Mouse (Mus musculus) kidney, postnatal 0 days (tissue): ENCODE results near the gene Olfr1380. TPM values are rescaled to one million over a fixed set of nuclear protein-coding genes. Genes with fewer than 3 reads are reported as not detected.
A peak's percentile ranks its signal among the peaks of the same experiment; 100 is the strongest.
"Not testable (repeated sequence)": the region's sequence is repeated elsewhere in the genome, so short reads cannot be mapped to it uniquely, and the experiment has no call there.

Experiments used
- ATAC-seq: fragments of 200-750 bp; cut with Nextera tagmentation; replicated peaks from 2 replicates; pipeline ENCODE4 v1.8.0; 2017; ENCODE audit warnings: low read depth, moderate number of reproducible peaks, moderate TSS enrichment, moderate library complexity; ENCODE audit not compliant: low FRiP score
- DNase-seq: peaks from one replicate; pipeline ENCODE4 v3.0.0-alpha.2; 2016; ENCODE audit warnings: low spot score
- H3K27ac ChIP-seq: fragments of 300-500 bp; sonication (generic); 2 replicates; pipeline ENCODE4 v1.5.1; 2014; ENCODE audit warnings: mild to moderate bottlenecking
- H3K27me3 ChIP-seq: fragments of 300-500 bp; sonication (generic); 2 replicates; pipeline ENCODE4 v1.6.1; 2014; ENCODE audit warnings: low read length, mixed read lengths; ENCODE audit not compliant: insufficient read depth
- H3K36me3 ChIP-seq: fragments of 300-500 bp; sonication (generic); 2 replicates; pipeline ENCODE4 v1.6.1; 2014; ENCODE audit warnings: low read length, mixed read lengths; ENCODE audit not compliant: insufficient read depth
- H3K4me1 ChIP-seq: fragments of 300-500 bp; sonication (generic); replicated peaks from 2 replicates; pipeline ENCODE4 v1.6.1; 2014; ENCODE audit warnings: antibody characterized with exemption, low read length, mixed read lengths; ENCODE audit not compliant: insufficient read depth
- H3K4me2 ChIP-seq: fragments of 300-500 bp; sonication (generic); 2 replicates; pipeline ENCODE4 v1.6.1; 2014; ENCODE audit warnings: mild to moderate bottlenecking, low read length, moderate library complexity, mixed read lengths
- H3K4me3 ChIP-seq: fragments of 300-500 bp; sonication (generic); replicated peaks from 2 replicates; pipeline ENCODE4 v1.5.1; 2014; ENCODE audit warnings: low read depth, low read length
- H3K9ac ChIP-seq: fragments of 300-500 bp; sonication (generic); 2 replicates; pipeline ENCODE4 v1.6.1; 2014; ENCODE audit warnings: low read depth, low read length
- H3K9me3 ChIP-seq: fragments of 300-500 bp; sonication (generic); replicated peaks from 2 replicates; pipeline ENCODE4 v1.6.1; 2016; ENCODE audit warnings: low read length, inconsistent platforms, mixed read lengths
- CTCF ChIP-seq: IDR thresholded peaks from 2 replicates; pipeline ENCODE4 v1.5.1; 2016; ENCODE audit warnings: antibody characterized with exemption, low read depth, mild to moderate bottlenecking, moderate library complexity
- WGBS: fragments of 180-500 bp; shearing (Covaris S2); extraction: QIAGEN DNeasy Blood & Tissue Kit; methylation state at CpG from one replicate; pipeline ENCODE4 v1.1.7; 2014; 5-methylcytosine and 5-hydroxymethylcytosine counted together
- polyA plus RNA-seq: library from polyadenylated mRNA; unstranded; fragments of >200 nt; fragmentation: Nextera tagmentation; extraction: Ambion mirVana; gene quantifications from 2 replicates; pipeline ENCODE4 v1.2.1, GENCODE M21; 2015

Olfr1380 gene
- polyA plus RNA-seq, 1 experiment from 2014 or later, result not detected

DNA sequence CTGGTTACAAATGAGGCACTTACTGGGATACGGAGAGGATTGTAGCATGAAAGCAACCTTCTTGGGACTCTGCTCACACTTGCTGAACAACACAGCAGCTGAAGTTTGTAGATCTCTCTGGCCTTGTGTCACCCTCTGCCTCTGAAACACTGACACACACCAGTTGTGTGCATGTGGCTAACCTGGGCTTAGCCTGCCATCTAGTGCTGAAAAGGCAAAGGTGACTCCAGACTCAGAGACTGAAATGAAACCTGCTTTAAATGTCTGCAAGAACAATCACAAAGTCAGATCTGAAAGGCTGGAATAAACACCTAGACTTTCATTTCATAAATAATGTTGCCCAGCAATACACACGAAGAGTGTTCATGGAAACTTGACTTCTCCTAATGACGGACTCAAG is 2.6 kb upstream of the Olfr1380 start:
- not testable (repeated sequence) for ATAC-seq, H3K4me2 ChIP-seq, H3K27ac ChIP-seq, H3K9ac ChIP-seq, H3K4me1 ChIP-seq, H3K27me3 ChIP-seq, H3K9me3 ChIP-seq, H3K4me3 ChIP-seq, H3K36me3 ChIP-seq
- peak; percentile 11 for DNase-seq
- TF ChIP-seq CTCF, result peak; percentile 57; the same call in 1 of the 2 replicates
- WGBS, result 60% methylated on average over 3 of the region's 3 CpGs

DNA sequence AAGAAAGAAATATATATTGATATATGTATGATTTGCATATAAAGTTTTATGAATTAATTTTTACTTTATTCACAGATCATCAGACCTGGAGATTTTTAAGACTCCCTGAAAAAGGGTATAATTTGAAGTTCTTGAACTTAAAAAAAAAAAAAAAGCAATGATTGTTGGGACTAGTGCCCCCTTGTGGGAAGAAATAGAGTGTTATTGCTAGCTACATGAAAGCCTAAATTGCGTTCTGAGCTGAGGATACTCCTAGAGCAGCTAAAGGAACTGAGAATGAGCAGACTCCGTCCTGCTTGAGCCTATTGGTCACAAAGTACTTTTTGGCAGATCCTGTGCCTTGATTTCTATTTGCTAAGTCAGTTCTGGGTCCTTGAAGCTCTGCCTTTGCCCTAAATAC is 18.4 kb downstream of the Olfr1380 start:
- H3K4me1 ChIP-seq, ATAC-seq, H3K4me3 ChIP-seq, H3K27ac ChIP-seq, H3K36me3 ChIP-seq, H3K27me3 ChIP-seq, H3K9me3 ChIP-seq, H3K9ac ChIP-seq, H3K4me2 ChIP-seq: not testable (repeated sequence)
- peak; percentile 28 for DNase-seq
- peak; percentile 44; the same call in 1 of the 2 replicates for TF ChIP-seq CTCF
- 42% methylated on average over 2 of the region's 2 CpGs for WGBS

GRCm38 (mm10) chr11:49580452-49580851 is 23.8 kb downstream of the Olfr1380 start:
- 78% methylated on average over 8 of the region's 8 CpGs for WGBS
- DNase-seq, H3K9ac ChIP-seq, H3K4me3 ChIP-seq, H3K4me2 ChIP-seq, H3K27me3 ChIP-seq, H3K9me3 ChIP-seq, H3K36me3 ChIP-seq, H3K27ac ChIP-seq, H3K4me1 ChIP-seq, ATAC-seq: not testable (repeated sequence)

DNA sequence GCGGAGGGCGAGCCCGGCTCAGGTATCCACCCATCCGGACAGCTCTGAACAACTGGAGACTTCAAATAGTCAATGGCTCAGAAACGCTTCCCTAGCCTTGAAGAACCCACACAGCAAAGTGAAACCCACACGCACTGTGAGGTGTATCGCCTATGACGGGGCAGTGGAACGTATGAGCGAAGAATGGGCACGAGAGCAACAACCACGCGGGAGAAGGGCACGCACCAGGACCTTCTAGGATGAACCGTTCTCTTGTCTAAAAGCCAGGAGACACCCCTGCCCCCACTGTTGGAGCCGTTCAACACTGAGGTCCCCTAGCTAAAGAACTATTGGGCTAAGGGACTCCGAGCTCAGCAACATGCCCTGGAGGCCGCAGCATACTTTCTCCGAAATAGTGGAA is 33.5 kb downstream of the Olfr1380 start:
- no peak overlapping the region for H3K9ac ChIP-seq
- no peak overlapping the region for H3K27ac ChIP-seq
- no peaks in the 10 kb centered on the region for H3K27me3 ChIP-seq
- H3K4me3 ChIP-seq, result no peak overlapping the region
- WGBS, result 85% methylated on average over 19 of the region's 19 CpGs
- TF ChIP-seq CTCF, result no peak
- H3K36me3 ChIP-seq, result no peaks in the 10 kb centered on the region
- DNase-seq (no peak), ATAC-seq (no peak)
- no peak overlapping the region for H3K4me2 ChIP-seq
- no peaks in the 10 kb centered on the region for H3K4me1 ChIP-seq
- no peaks in the 10 kb centered on the region for H3K9me3 ChIP-seq

DNA sequence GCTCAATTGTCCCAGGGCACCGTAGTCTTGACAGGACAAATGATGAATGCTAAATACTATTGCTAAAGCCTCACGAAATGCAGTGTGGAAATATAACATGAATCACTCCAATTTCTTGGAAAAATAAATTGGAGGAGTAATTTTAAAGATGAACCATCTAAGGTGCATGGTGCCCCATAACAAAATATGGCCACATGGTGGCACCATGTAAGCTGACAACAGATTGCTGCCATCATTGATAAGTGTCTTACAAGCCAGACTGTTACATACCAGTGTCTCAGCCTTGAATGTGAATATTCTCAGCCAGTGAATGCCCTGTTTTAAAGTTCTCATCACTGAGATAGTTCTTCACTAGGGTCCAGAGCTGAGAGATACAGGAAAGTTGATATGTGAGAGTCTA is 40.5 kb downstream of the Olfr1380 start:
- 70% methylated on average over 2 of the region's 2 CpGs for WGBS
- H3K27ac ChIP-seq, H3K4me3 ChIP-seq, H3K4me2 ChIP-seq, H3K9ac ChIP-seq, H3K4me1 ChIP-seq, H3K9me3 ChIP-seq, ATAC-seq, DNase-seq, H3K27me3 ChIP-seq, H3K36me3 ChIP-seq: not testable (repeated sequence)
- peak; percentile 34; the same call in 1 of the 2 replicates for TF ChIP-seq CTCF

- ATAC-seq, H3K9ac ChIP-seq, H3K27me3 ChIP-seq, H3K4me1 ChIP-seq, DNase-seq, H3K4me3 ChIP-seq, H3K4me2 ChIP-seq, H3K27ac ChIP-seq, H3K9me3 ChIP-seq, H3K36me3 ChIP-seq: not testable (repeated sequence)
- WGBS, result 91% methylated on average over 5 of the region's 5 CpGs
Observed at GRCm38 (mm10) chr11:49608306-49608705, 51.6 kb downstream of the Olfr1380 start.

- ATAC-seq (peak; percentile 71), DNase-seq (peak; percentile 25)
- Histone ChIP-seq H3K4me2 (peak within 1 kb of the TSS; percentile 69), H3K4me3 (peak within 1 kb of the TSS; percentile 46), H3K9ac (peak within 1 kb of the TSS; percentile 44; the same call in 1 of the 2 replicates)
- not testable (repeated sequence) for H3K9me3 ChIP-seq, H3K27me3 ChIP-seq, H3K36me3 ChIP-seq, H3K4me1 ChIP-seq, H3K27ac ChIP-seq
- 4% methylated on average over 50 of the region's 61 CpGs for WGBS
Observed at GRCm38 (mm10) chr11:49608938-49609867, 52.5 kb downstream of the Olfr1380 start, which contains the start of gene Flt4. Gene Flt4, plus strand, starts transcription at chr11:49609263.
